Mouse (Mus musculus) stomach, embryonic 15.5 days (tissue): ENCODE results near the gene Ppm1h. TPM values are rescaled to one million over a fixed set of nuclear protein-coding genes. Genes with fewer than 3 reads are reported as not detected.

Source experiments
- ATAC-seq: fragments of 200-750 bp; cut with Nextera tagmentation; 2 replicates; pipeline ENCODE4 v1.8.0; 2017; ENCODE audit warnings: low read depth, moderate number of reproducible peaks, moderate TSS enrichment; ENCODE audit not compliant: insufficient read depth, low FRiP score
- H3K27ac ChIP-seq: fragments of 300-500 bp; sonication (generic); 2 replicates; pipeline ENCODE4 v1.5.1; 2015; ENCODE audit warnings: mild to moderate bottlenecking, inconsistent platforms
- H3K27me3 ChIP-seq: fragments of 300-500 bp; sonication (generic); replicated peaks from 2 replicates; pipeline ENCODE4 v1.6.1; 2015; ENCODE audit warnings: inconsistent platforms
- H3K36me3 ChIP-seq: fragments of 300-500 bp; sonication (generic); 2 replicates; pipeline ENCODE4 v1.6.1; 2015; ENCODE audit warnings: inconsistent platforms
- H3K4me1 ChIP-seq: fragments of 300-500 bp; sonication (generic); 2 replicates; pipeline ENCODE4 v1.6.1; 2015; ENCODE audit warnings: inconsistent platforms
- H3K4me2 ChIP-seq: fragments of 300-500 bp; sonication (generic); 2 replicates; pipeline ENCODE4 v1.6.1; 2015; ENCODE audit warnings: mild to moderate bottlenecking, inconsistent platforms
- H3K4me3 ChIP-seq: fragments of 300-500 bp; sonication (generic); replicated peaks from 2 replicates; pipeline ENCODE4 v1.5.1; 2015; ENCODE audit warnings: inconsistent platforms
- H3K9ac ChIP-seq: fragments of 300-500 bp; sonication (generic); 2 replicates; pipeline ENCODE4 v1.6.1; 2015; ENCODE audit warnings: inconsistent platforms
- H3K9me3 ChIP-seq: fragments of 300-500 bp; sonication (generic); 2 replicates; pipeline ENCODE4 v1.6.1; 2016; ENCODE audit warnings: inconsistent platforms
- WGBS: fragments of 180-500 bp; shearing (Covaris S2); methylation state at CpG from one replicate; pipeline ENCODE4 v1.1.7; 2015; 5-methylcytosine and 5-hydroxymethylcytosine counted together
- polyA plus RNA-seq: library from polyadenylated mRNA; unstranded; fragments of >200 nt; fragmentation: Nextera tagmentation; extraction: Ambion mirVana; gene quantifications from 2 replicates; pipeline ENCODE4 v1.2.1, GENCODE M21; 2015

The Ppm1h gene
- polyA plus RNA-seq, 1 experiment from 2014 or later = 13.2 TPM

DNA sequence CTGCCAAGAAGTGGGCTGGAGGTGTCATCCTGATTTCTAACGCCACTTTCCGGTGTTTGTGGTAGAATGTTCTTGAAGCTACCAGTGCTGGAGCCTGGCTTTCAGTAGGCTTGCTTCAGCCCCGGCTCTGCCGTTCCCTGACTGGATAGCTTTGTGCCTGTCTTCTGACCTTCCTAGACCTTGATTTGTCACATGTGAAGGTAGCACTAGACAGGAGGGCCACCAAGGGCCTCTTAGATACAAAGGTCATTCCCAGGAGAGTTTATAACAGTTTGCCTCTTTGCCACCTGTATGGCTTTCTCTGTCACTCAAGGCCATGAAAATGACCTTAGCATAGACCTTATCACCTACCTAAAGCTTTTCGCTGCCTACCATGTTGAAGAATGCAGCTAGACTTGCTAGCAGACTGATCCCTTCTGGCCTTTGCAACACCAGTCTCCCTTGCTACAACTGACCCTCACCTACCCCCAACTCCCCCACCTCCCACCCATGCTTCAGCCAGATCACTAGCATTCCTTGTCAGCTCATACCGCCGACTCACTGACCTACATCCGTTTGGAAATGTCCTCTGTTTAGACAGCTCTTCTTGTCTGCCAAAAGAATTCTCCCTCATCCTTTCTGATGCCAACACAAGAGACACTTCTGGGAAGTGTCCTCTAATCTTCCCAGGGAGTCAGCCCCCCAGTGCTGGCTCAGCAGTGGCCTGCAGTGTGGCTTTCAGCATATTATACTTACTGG lies 180.5 kb downstream of the Ppm1h start:
- Histone ChIP-seq H3K9me3 (no peaks in the 10 kb centered on the region), H3K4me3 (no peak overlapping the region), H3K4me2 (no peak overlapping the region), H3K27me3 (no peaks in the 10 kb centered on the region), H3K4me1 (peaks cover 23% of the 10 kb centered on the region; the same call in 1 of the 2 replicates), H3K27ac (peak overlapping the region; percentile 64), H3K9ac (no peak overlapping the region), H3K36me3 (no peaks in the 10 kb centered on the region)
- WGBS = 70% methylated on average over 8 of the region's 8 CpGs
- no peak for ATAC-seq

DNA sequence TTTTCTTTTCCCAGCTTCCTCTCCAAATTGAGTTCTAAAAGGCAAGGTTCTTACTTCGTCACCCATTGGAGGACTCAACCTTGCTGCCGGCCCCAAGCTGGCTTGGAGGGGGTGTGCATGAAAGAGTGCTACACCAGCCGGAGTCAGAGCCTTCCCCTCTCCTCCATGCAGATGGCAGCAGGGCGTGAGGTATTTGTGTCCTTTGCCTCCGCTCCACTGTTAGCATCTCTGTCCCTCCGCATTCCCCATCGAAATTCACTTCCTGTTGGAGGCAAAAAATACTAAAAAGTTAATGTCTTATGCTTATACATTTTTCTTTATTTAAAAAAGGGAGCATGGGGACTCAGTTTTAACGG lies 181.1 kb downstream of the Ppm1h start:
- H3K4me2 ChIP-seq = no peak overlapping the region
- peaks cover 23% of the 10 kb centered on the region; the same call in 1 of the 2 replicates for H3K4me1 ChIP-seq
- 64% methylated on average over 8 of the region's 8 CpGs for WGBS
- H3K9me3 ChIP-seq = no peaks in the 10 kb centered on the region
- no peaks in the 10 kb centered on the region for H3K27me3 ChIP-seq
- no peaks in the 10 kb centered on the region for H3K36me3 ChIP-seq
- ATAC-seq = no peak
- H3K9ac ChIP-seq = no peak overlapping the region
- H3K27ac ChIP-seq = peak overlapping the region; percentile 64
- H3K4me3 ChIP-seq = no peak overlapping the region

DNA sequence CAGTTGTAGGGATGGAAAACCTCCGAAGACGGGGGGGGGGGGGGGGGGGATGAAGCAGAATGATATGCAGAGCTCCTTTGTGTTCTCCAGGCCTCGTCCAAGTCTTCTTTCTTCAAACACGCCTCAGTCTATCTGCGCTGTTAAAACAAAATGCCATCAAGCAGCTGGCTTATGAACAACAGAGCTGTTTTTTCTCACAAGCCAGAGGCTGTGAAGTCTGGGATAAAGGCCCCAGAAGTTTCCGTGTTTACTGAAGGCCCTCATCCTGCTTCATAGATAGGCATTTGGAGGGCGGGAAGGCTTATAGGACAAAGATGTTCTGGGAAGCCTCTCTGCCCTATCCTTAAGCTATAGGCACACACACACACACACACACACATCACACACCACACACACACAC lies 181.5 kb downstream of the Ppm1h start:
- H3K27me3 ChIP-seq = no peaks in the 10 kb centered on the region
- H3K27ac ChIP-seq = peak overlapping the region; percentile 64; the same call in 1 of the 2 replicates
- peaks cover 23% of the 10 kb centered on the region; the same call in 1 of the 2 replicates for H3K4me1 ChIP-seq
- no peak for ATAC-seq
- 40% methylated on average over 7 of the region's 7 CpGs for WGBS
- H3K9ac ChIP-seq = no peak overlapping the region
- no peak overlapping the region for H3K4me2 ChIP-seq
- no peaks in the 10 kb centered on the region for H3K9me3 ChIP-seq
- H3K4me3 ChIP-seq = no peak overlapping the region
- no peaks in the 10 kb centered on the region for H3K36me3 ChIP-seq

DNA sequence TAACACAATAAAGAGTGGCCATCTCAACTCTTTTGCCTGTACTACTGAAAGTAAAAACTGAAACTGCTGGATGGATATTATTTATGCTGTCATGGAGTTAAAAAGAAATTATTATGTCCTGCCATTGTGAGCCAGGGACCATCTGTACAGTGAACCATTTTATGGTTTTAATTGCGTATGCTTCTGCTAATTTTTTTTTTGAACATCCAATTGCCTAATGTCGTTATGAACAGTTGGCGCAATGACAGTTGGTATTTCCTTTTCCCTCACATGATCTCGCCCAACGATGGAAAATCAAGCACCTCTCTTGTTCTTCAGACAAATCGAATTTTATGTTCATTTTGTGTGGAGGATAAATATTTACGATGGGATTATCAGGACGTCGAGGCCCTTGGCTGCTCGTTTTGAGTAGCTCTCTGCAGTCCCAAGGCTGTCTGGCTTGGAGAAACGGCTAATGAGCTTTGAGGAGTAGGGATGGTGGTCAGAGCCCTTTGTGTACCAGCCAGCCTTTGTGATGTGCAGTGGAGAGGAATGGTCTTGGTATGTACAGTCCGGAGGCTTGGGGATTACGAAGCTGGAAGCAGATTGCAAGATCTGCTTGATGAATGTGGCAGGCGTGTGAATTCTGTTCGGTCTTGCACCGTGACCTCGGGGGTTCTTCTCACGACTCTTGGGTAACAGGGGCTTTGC lies 183.3 kb downstream of the Ppm1h start:
- Histone ChIP-seq H3K9ac (no peak overlapping the region), H3K9me3 (no peaks in the 10 kb centered on the region), H3K27ac (peak overlapping the region; percentile 21; the same call in 1 of the 2 replicates), H3K4me3 (no peak overlapping the region), H3K36me3 (no peaks in the 10 kb centered on the region), H3K27me3 (no peaks in the 10 kb centered on the region), H3K4me2 (no peak overlapping the region), H3K4me1 (peaks cover 17% of the 10 kb centered on the region; the same call in 1 of the 2 replicates)
- 46% methylated on average over 18 of the region's 18 CpGs for WGBS
- no peak for ATAC-seq

DNA sequence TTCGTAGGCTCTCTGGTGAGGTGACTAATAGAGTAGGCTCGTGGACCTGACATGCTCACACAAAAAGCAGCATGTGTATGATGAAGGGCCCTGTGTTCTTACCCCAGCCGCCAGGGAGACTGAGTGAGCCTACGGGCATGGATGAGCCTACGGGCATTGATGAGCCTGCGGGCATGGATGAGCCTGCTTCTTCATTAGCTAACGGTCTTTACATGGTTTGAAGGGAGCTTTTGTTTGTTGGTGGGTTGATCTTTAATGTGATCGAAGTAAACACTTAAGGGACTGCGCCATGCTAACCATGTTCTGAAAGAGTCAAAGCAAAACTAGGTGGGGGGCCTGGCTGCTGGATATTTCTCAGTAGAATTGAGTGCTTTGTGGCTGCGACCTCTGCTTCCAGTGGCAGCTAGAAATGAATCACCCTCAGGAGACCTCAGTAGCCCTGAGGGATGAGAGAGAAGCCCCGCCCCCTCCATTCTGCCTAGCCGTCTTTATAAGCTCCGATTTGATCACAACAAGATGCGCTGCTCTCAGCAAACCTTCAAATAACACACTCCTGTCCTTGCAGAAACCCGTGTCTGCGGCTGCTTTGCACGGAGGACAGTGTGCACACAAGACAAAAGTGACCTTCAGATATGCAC lies 183.9 kb downstream of the Ppm1h start:
- Histone ChIP-seq H3K27me3 (no peaks in the 10 kb centered on the region), H3K9me3 (no peaks in the 10 kb centered on the region), H3K4me2 (no peak overlapping the region), H3K4me3 (no peak overlapping the region), H3K4me1 (peaks cover 17% of the 10 kb centered on the region; the same call in 1 of the 2 replicates), H3K27ac (peak overlapping the region; percentile 21; the same call in 1 of the 2 replicates), H3K9ac (no peak overlapping the region), H3K36me3 (no peaks in the 10 kb centered on the region)
- no peak; the same call in 1 of the 2 replicates for ATAC-seq
- WGBS = 75% methylated on average over 17 of the region's 17 CpGs

DNA sequence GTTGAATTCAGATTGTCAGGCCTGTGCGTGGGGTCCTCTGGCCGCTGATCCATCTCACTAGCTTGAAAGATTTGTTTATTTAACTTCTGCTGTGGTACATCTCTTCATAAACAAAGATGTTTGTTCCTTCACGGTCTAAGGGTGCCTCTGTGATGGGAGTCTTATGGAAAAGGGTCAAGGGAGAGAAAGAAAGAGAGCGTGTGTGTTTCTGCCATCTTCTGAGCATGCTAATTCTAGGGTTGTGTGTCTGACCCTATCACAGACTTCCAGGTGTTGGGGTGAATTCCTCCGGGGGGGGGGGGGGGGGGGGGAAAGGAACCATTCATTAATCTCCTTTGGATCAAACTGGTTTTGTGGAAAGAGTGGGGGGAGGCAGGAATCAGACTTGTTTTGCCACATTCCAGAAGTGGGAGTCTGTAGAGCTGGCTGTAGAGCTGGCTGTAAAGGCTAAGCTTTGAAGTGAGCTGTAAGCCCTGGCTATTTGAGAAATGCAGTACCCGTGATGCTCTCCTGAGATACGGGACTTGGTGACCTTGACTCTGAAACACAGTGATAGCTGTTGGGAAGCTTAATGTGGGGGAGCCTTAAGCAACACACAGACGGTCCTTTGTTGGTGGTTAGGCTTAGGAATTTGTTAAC lies 191.4 kb downstream of the Ppm1h start:
- ATAC-seq = peak; percentile 67
- Histone ChIP-seq H3K36me3 (no peaks in the 10 kb centered on the region), H3K9me3 (no peaks in the 10 kb centered on the region), H3K4me3 (no peak overlapping the region), H3K4me2 (no peak overlapping the region), H3K9ac (no peak overlapping the region), H3K4me1 (no peaks in the 10 kb centered on the region), H3K27me3 (no peaks in the 10 kb centered on the region), H3K27ac (peak overlapping the region; percentile 58)
- WGBS = 29% methylated on average over 8 of the region's 8 CpGs

DNA sequence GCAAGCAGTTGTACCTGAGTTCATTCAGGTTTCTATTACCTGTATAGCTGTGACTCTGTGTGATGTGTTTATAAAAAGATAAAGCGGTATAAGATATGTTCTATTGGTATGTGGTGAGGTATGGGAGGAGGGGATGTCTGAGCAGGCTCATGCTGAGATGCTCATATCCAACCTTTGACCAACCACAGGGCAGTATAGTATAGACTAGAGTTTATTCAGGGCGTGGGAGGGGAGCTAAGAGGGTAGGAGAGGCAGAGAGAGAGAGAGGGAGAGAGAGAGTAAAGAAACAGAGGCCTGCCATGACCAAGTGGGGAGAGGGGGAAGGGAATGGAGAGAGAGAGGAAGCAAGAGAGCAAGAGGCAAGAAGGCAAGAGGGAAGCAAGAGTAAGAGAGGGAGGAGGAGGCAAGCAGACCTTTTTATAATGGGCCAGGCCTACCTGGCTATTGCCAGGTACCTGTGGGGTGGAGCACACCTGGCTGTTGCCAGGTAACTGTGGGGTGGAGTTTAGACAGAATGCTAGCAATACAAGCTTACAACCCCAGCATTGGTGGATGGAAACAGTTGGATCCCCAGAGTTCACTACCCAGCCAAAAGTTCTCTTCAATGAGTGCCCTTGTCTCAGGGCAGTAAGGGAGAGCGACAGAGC lies 192.4 kb downstream of the Ppm1h start:
- Histone ChIP-seq H3K4me3 (no peak overlapping the region), H3K27me3 (no peaks in the 10 kb centered on the region), H3K36me3 (no peaks in the 10 kb centered on the region), H3K9me3 (no peaks in the 10 kb centered on the region), H3K27ac (peak overlapping the region; percentile 58; the same call in 1 of the 2 replicates), H3K9ac (no peak overlapping the region), H3K4me2 (no peak overlapping the region), H3K4me1 (no peaks in the 10 kb centered on the region)
- peak; percentile 48; the same call in 1 of the 2 replicates for ATAC-seq
- 71% methylated on average over 3 of the region's 3 CpGs for WGBS

DNA sequence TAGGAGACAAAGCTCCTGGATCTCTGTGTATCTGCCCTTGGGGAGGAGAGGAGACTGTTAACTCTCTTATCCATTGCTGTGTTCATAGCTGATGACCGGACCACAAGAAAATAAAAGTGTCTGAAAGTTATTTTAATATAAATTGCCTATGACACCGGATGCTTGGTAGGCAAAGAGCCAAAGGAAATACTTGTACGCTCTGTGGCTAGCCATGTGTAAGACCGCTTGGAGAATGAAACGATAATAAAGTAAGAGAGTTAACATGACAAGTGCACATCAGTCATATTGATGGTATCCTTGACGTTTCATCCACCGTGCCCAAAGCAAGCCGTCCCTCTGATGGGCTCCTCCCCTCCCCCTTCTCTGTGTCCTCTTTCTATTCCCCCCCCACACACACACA lies 194.2 kb downstream of the Ppm1h start:
- Histone ChIP-seq H3K36me3 (no peaks in the 10 kb centered on the region), H3K4me3 (no peak overlapping the region), H3K9me3 (no peaks in the 10 kb centered on the region), H3K27ac (no peak overlapping the region), H3K4me2 (no peak overlapping the region), H3K4me1 (0 out of 2 replicates have a peak, but pooled peaks cover 4% of the 10 kb centered on the region), H3K9ac (no peak overlapping the region), H3K27me3 (no peaks in the 10 kb centered on the region)
- ATAC-seq = no peak
- 65% methylated on average over 8 of the region's 8 CpGs for WGBS

DNA sequence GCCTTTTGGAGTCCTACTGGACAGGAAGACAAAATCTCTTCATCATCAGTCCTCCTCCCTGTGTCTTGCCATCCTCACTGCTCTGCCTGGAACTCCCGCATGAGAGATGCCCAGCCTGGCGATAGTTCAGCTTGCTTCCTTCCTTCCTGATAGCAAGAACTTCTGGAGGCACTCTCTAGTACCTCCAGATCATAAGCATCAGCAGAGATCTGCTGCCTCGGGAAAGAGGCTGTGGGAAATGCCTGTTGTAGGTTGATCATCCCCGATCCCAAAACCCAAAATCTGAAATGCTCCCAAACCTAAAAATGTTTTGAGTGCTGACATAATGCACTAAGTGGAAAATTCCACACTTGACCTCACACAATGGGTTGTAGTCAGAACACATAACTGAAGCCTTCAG lies 198.4 kb downstream of the Ppm1h start:
- H3K27ac ChIP-seq = no peak overlapping the region
- H3K36me3 ChIP-seq = no peaks in the 10 kb centered on the region
- H3K4me3 ChIP-seq = no peak overlapping the region
- no peak overlapping the region for H3K4me2 ChIP-seq
- 70% methylated on average over 4 of the region's 4 CpGs for WGBS
- H3K9me3 ChIP-seq = no peaks in the 10 kb centered on the region
- no peak for ATAC-seq
- H3K4me1 ChIP-seq = 0 out of 2 replicates have a peak, but pooled peaks cover 4% of the 10 kb centered on the region
- no peak overlapping the region for H3K9ac ChIP-seq
- H3K27me3 ChIP-seq = no peaks in the 10 kb centered on the region

DNA sequence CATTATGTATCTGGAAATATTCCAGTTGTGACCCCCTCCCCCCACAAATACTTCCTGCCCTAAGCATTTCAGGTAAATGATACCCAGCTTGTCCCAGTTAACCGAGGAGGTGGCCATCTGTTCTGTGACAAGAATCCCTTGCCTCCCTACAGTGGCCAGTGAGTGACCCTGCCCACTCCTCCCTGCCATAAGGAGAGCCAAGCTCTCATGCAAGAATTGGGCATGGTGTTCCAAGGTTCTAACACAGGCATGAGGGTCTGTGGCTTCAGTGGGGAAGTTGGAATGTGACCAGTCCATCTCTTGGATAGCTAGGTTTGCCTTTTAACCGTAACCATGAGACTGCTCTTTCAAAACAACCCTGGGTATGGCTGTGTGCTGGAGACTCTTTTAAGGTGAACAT lies 198.9 kb downstream of the Ppm1h start:
- no peaks in the 10 kb centered on the region for H3K9me3 ChIP-seq
- H3K36me3 ChIP-seq = no peaks in the 10 kb centered on the region
- H3K9ac ChIP-seq = no peak overlapping the region
- WGBS = 83% methylated on average over 2 of the region's 2 CpGs
- no peak overlapping the region for H3K4me3 ChIP-seq
- no peak overlapping the region for H3K27ac ChIP-seq
- H3K27me3 ChIP-seq = no peaks in the 10 kb centered on the region
- H3K4me1 ChIP-seq = 0 out of 2 replicates have a peak, but pooled peaks cover 4% of the 10 kb centered on the region
- ATAC-seq = no peak
- no peak overlapping the region for H3K4me2 ChIP-seq

DNA sequence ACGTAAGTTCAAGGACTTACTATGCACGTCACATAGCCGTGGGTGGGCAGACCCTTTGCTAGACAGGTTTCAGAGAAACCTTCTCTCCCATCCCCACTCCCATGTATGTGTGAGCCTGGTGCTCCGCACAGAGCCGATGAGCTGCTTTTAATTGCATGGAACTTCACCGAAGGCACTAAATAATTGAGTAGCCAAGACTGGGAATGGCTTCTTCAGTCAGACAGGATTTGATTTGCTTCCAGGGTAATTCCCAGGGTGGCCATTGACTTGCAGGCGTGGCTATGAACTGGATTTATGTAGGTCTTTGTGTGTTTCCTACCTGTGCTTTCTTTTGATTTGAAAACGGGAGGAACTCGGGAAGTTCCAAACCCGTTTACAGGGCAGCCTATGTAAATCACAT lies 202.9 kb downstream of the Ppm1h start:
- Histone ChIP-seq H3K36me3 (no peaks in the 10 kb centered on the region), H3K4me2 (no peak overlapping the region), H3K27ac (no peak overlapping the region), H3K9ac (no peak overlapping the region), H3K27me3 (no peaks in the 10 kb centered on the region), H3K9me3 (no peaks in the 10 kb centered on the region), H3K4me3 (no peak overlapping the region), H3K4me1 (peaks cover 31% of the 10 kb centered on the region)
- WGBS = 87% methylated on average over 10 of the region's 10 CpGs
- ATAC-seq = no peak
